Mouse (Mus musculus) forebrain, embryonic 13.5 days (tissue): ENCODE measurements around the gene Itga11. TPM values are rescaled to one million over a fixed set of nuclear protein-coding genes. Genes with fewer than 3 reads are reported as not detected.

Source experiments
- ATAC-seq: fragments of 200-750 bp; cut with Nextera tagmentation; 2 replicates; pipeline ENCODE4 v1.8.0; 2017
- H3K27ac ChIP-seq: fragments of 300-500 bp; sonication (generic); 2 replicates; pipeline ENCODE4 v1.5.1; 2015; ENCODE audit warnings: inconsistent platforms, mild to moderate bottlenecking, moderate library complexity
- H3K27me3 ChIP-seq: fragments of 300-500 bp; sonication (generic); 2 replicates; pipeline ENCODE4 v1.6.1; 2015; ENCODE audit warnings: mild to moderate bottlenecking, inconsistent platforms
- H3K36me3 ChIP-seq: fragments of 300-500 bp; sonication (generic); 2 replicates; pipeline ENCODE4 v1.6.1; 2015; ENCODE audit warnings: mild to moderate bottlenecking, inconsistent platforms; ENCODE audit not compliant: poor library complexity, severe bottlenecking
- H3K4me1 ChIP-seq: fragments of 300-500 bp; sonication (generic); 2 replicates; pipeline ENCODE4 v1.6.1; 2015; ENCODE audit warnings: inconsistent platforms
- H3K4me2 ChIP-seq: fragments of 300-500 bp; sonication (generic); 2 replicates; pipeline ENCODE4 v1.6.1; 2015; ENCODE audit warnings: inconsistent platforms, mild to moderate bottlenecking, moderate library complexity
- H3K4me3 ChIP-seq: fragments of 300-500 bp; sonication (generic); 2 replicates; pipeline ENCODE4 v1.5.1; 2015; ENCODE audit warnings: mild to moderate bottlenecking, inconsistent platforms
- H3K9ac ChIP-seq: fragments of 300-500 bp; sonication (generic); 2 replicates; pipeline ENCODE4 v1.6.1; 2015; ENCODE audit warnings: mild to moderate bottlenecking, inconsistent platforms
- H3K9me3 ChIP-seq: fragments of 300-500 bp; sonication (generic); replicated peaks from 2 replicates; pipeline ENCODE4 v1.6.1; 2016; ENCODE audit warnings: inconsistent platforms
- WGBS: fragments of 180-500 bp; shearing (Covaris S2); methylation state at CpG from one replicate; pipeline ENCODE4 v1.1.7; 2015; 5-methylcytosine and 5-hydroxymethylcytosine counted together
- polyA plus RNA-seq: library from polyadenylated mRNA; unstranded; fragments of >200 nt; fragmentation: Nextera tagmentation; extraction: Ambion mirVana; gene quantifications from 2 replicates; pipeline ENCODE4 v1.2.1, GENCODE M21; 2015

The Itga11 gene
- polyA plus RNA-seq = 1.1 TPM in 2 replicates

DNA sequence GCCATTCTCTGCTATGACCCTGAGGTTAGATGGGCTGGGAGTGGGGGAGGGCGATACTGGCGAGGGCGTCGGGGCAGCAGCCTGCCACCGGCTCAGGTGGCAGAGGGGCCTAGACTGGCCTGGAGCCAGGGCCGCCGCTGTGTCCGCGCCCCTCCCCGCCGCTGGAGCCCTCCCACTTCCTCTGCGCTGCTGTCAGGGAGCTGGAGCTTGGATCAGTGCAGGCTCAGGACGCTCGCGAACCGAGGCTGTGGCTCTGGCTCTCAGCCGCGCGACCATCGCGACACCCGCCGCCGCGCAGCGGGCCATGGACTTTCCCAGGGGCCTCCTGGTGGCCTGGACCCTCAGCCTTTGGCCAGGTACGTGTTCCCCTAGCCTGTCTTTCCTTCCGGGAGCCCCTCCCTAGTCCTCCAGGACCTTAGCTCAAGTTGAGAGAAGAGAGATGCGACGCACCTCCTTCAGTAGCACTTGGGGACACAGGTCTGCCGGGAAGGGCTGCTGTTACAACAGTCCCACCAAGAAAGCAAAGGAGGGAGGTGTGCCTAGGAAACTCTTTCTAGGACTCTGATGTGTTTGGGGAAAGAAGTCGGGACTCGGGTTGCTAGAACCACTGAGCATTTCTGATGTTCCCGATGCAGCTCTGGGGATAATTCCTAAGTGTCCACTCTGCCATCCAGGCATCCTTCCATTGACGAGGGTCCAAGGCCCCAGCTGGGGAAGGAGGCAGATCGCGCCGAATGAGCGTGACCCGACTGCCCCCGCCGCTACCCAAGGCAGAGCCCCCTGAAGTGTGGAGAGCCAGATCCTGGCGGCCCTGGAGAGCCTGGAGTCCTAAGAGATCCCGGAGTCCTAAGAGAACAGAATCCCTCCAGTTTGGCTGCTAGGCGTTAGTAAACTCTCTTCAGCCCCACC, at the start of gene Itga11:
TSS of gene Itga11 (plus strand) at position 186 of the 909 bp plus-strand sequence.
- Histone ChIP-seq H3K4me3 (peak within 1 kb of the TSS; percentile 40), H3K9ac (peak within 1 kb of the TSS; percentile 60), H3K36me3 (no peaks in the 10 kb centered on the region), H3K9me3 (no peaks in the 10 kb centered on the region), H3K4me2 (peak within 1 kb of the TSS; percentile 74), H3K27me3 (peaks cover 45% of the 10 kb centered on the region), H3K4me1 (peaks cover 17% of the 10 kb centered on the region), H3K27ac (no peak within 1 kb of the TSS)
- 1% methylated on average over 40 of the region's 45 CpGs for WGBS
- ATAC-seq = no peak

DNA sequence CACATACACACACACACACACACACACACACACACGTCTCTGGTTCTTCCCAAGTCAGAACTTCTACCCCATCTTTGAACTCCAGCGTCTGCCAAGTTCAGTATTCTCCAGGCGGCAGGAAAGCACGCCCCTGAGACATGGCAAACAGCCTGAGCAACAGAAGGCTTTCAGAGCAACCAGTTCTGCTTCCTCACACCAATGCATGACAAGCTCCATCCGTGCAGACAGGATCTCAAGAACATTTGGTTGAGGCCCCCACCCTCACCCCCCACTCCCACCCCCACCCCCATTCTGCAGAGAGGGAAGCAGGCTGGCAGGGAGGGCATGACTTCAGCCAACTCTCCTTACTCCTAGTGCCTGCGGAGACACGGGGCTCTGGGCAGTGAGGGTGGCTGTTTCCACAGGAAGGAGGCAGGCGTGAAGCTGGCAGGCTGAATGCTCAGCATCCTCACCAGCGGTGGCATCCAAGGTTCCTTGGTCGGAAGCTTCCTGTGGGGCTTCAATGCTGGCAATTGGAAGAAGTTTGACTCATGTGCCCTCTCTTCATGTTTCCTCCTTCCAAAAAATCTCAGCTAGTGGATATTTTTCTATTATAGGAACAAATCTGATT, 46.9 kb upstream of the Itga11 start:
- Histone ChIP-seq H3K4me3 (no peak overlapping the region), H3K27ac (no peak overlapping the region), H3K27me3 (no peaks in the 10 kb centered on the region), H3K36me3 (no peaks in the 10 kb centered on the region), H3K9ac (no peak overlapping the region), H3K9me3 (no peaks in the 10 kb centered on the region), H3K4me1 (no peaks in the 10 kb centered on the region), H3K4me2 (no peak overlapping the region)
- no peak for ATAC-seq
- WGBS = 77% methylated on average over 10 of the region's 10 CpGs

GRCm38 (mm10) chr9:62632392-62632791, 45.2 kb upstream of the Itga11 start:
- no peak overlapping the region for H3K4me3 ChIP-seq
- H3K27me3 ChIP-seq = no peaks in the 10 kb centered on the region
- H3K36me3 ChIP-seq = no peaks in the 10 kb centered on the region
- H3K4me2 ChIP-seq = no peak overlapping the region
- ATAC-seq = no peak
- no peak overlapping the region for H3K9ac ChIP-seq
- no peak overlapping the region for H3K27ac ChIP-seq
- WGBS = 94% methylated on average over 6 of the region's 6 CpGs
- H3K9me3 ChIP-seq = no peaks in the 10 kb centered on the region
- no peaks in the 10 kb centered on the region for H3K4me1 ChIP-seq

GRCm38 (mm10) chr9:62638045-62638444, 39.6 kb upstream of the Itga11 start:
- Histone ChIP-seq H3K27ac (no peak overlapping the region), H3K4me3 (no peak overlapping the region), H3K36me3 (no peaks in the 10 kb centered on the region), H3K4me1 (no peaks in the 10 kb centered on the region), H3K4me2 (no peak overlapping the region), H3K9ac (no peak overlapping the region), H3K9me3 (no peaks in the 10 kb centered on the region), H3K27me3 (no peaks in the 10 kb centered on the region)
- no peak for ATAC-seq
- 67% methylated on average over 6 of the region's 6 CpGs for WGBS

DNA sequence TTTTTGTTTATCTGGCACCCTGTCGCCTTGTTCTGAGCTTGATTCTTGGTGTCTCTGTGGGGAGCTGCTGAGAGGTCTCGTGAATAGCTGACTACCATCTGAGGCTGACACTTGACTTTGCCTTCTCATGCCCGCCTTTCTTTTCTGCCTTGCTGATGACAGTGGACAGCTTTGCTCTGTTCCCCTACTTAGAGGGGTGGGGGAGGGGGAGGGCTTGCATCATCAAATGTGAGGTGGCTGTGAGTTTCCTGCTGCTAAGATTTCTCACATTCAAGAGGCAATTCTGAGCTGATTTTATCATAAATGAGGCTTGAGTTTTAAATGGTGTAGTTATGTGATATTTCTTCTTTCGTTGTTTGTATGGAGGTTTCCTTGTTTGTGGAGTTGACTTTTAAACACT, 37.9 kb upstream of the Itga11 start:
- H3K36me3 ChIP-seq = no peaks in the 10 kb centered on the region
- no peak overlapping the region for H3K9ac ChIP-seq
- H3K9me3 ChIP-seq = no peaks in the 10 kb centered on the region
- no peak for ATAC-seq
- 50% methylated on average over 4 of the region's 4 CpGs for WGBS
- H3K4me1 ChIP-seq = peaks cover 6% of the 10 kb centered on the region; the same call in 1 of the 2 replicates
- no peak overlapping the region for H3K4me3 ChIP-seq
- H3K27ac ChIP-seq = no peak overlapping the region
- H3K27me3 ChIP-seq = no peaks in the 10 kb centered on the region
- no peak overlapping the region for H3K4me2 ChIP-seq

DNA sequence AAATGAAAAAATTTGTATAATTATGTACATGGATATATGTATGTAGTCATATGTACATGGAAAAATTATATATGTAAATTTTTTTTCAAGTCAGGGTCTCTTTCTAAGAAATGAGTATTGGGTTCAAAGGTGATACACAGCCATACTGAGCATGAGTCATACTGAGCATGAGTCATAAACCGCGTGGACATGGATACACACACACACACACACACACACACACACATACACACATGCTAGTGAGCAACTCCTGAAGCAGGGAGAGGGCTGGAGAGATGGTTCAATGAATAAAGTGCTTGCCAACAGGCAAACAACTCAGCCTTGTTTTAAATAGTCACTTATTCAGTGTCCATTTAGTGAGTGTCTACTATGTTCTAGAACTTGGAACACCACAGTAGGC, 37.4 kb upstream of the Itga11 start:
- Histone ChIP-seq H3K4me1 (peaks cover 11% of the 10 kb centered on the region; the same call in 1 of the 2 replicates), H3K4me3 (no peak overlapping the region), H3K4me2 (no peak overlapping the region), H3K36me3 (no peaks in the 10 kb centered on the region), H3K27me3 (no peaks in the 10 kb centered on the region), H3K9me3 (no peaks in the 10 kb centered on the region), H3K9ac (no peak overlapping the region), H3K27ac (no peak overlapping the region)
- ATAC-seq = no peak
- WGBS = 89% methylated on average over 2 of the region's 2 CpGs

GRCm38 (mm10) chr9:62645716-62646400, 31.8 kb upstream of the Itga11 start:
- 76% methylated on average over 6 of the region's 6 CpGs for WGBS
- no peak overlapping the region; the same call in 1 of the 2 replicates for H3K27ac ChIP-seq
- H3K36me3 ChIP-seq = no peaks in the 10 kb centered on the region
- ATAC-seq = no peak
- H3K4me2 ChIP-seq = no peak overlapping the region
- H3K4me3 ChIP-seq = no peak overlapping the region
- no peak overlapping the region for H3K9ac ChIP-seq
- peaks cover 27% of the 10 kb centered on the region for H3K4me1 ChIP-seq
- H3K27me3 ChIP-seq = no peaks in the 10 kb centered on the region
- no peaks in the 10 kb centered on the region for H3K9me3 ChIP-seq

- Histone ChIP-seq H3K4me1 (peaks cover 27% of the 10 kb centered on the region), H3K27ac (no peak overlapping the region), H3K4me3 (no peak overlapping the region), H3K9ac (no peak overlapping the region), H3K4me2 (no peak overlapping the region), H3K9me3 (no peaks in the 10 kb centered on the region), H3K27me3 (no peaks in the 10 kb centered on the region), H3K36me3 (no peaks in the 10 kb centered on the region)
- 67% methylated on average over 7 of the region's 7 CpGs for WGBS
- ATAC-seq = no peak
These were observed 30.9 kb upstream of the Itga11 start for GRCm38 (mm10) chr9:62646721-62647183.

GRCm38 (mm10) chr9:62649444-62649843, 28.2 kb upstream of the Itga11 start:
- no peak for ATAC-seq
- Histone ChIP-seq H3K27ac (no peak overlapping the region), H3K4me3 (no peak overlapping the region), H3K36me3 (no peaks in the 10 kb centered on the region), H3K9ac (no peak overlapping the region), H3K27me3 (no peaks in the 10 kb centered on the region), H3K4me2 (no peak overlapping the region), H3K9me3 (no peaks in the 10 kb centered on the region), H3K4me1 (peaks cover 23% of the 10 kb centered on the region)
- WGBS = 79% methylated on average over 3 of the region's 3 CpGs

DNA sequence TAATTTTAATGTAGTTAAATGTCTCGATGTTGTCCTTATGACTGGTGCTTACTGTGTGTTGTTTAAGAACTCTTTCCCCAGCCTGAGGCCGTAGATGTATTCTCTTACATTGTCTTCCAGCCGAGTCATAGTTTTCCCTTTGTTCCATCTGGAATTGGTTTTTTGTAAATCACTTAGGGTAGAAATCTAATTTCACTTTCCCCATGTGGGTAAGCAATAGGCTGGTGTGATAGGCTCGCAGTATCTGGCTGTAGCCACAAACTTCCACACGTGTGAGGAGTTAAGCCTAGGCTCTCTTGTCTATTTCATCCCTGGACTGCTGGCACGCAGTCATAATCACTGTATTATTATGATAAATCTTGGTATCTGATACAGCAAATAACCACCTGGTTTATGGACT, 26.9 kb upstream of the Itga11 start:
- Histone ChIP-seq H3K27me3 (no peaks in the 10 kb centered on the region), H3K9me3 (no peaks in the 10 kb centered on the region), H3K4me3 (no peak overlapping the region), H3K36me3 (no peaks in the 10 kb centered on the region), H3K9ac (no peak overlapping the region), H3K4me1 (peaks cover 10% of the 10 kb centered on the region), H3K27ac (no peak overlapping the region), H3K4me2 (no peak overlapping the region)
- no peak for ATAC-seq
- 91% methylated on average over 6 of the region's 6 CpGs for WGBS

GRCm38 (mm10) chr9:62654336-62654735, 23.3 kb upstream of the Itga11 start:
- H3K4me2 ChIP-seq = no peak overlapping the region
- H3K9ac ChIP-seq = no peak overlapping the region
- H3K4me3 ChIP-seq = no peak overlapping the region
- no peak overlapping the region for H3K27ac ChIP-seq
- no peaks in the 10 kb centered on the region for H3K36me3 ChIP-seq
- 70% methylated on average over 6 of the region's 6 CpGs for WGBS
- H3K4me1 ChIP-seq = no peaks in the 10 kb centered on the region
- ATAC-seq = no peak
- H3K9me3 ChIP-seq = no peaks in the 10 kb centered on the region
- H3K27me3 ChIP-seq = no peaks in the 10 kb centered on the region

GRCm38 (mm10) chr9:62658016-62658415, 19.6 kb upstream of the Itga11 start:
- ATAC-seq = no peak

More at GRCm38 (mm10) chr9:62658016-62658415, 19.6 kb upstream of the Itga11 start:
- no peak overlapping the region for H3K27ac ChIP-seq
- H3K4me1 ChIP-seq = no peaks in the 10 kb centered on the region
- H3K9me3 ChIP-seq = no peaks in the 10 kb centered on the region
- no peak overlapping the region for H3K9ac ChIP-seq
- WGBS = 76% methylated on average over 3 of the region's 3 CpGs
- H3K27me3 ChIP-seq = no peaks in the 10 kb centered on the region
- H3K4me3 ChIP-seq = no peak overlapping the region
- no peaks in the 10 kb centered on the region for H3K36me3 ChIP-seq
- H3K4me2 ChIP-seq = no peak overlapping the region
